Mouse (Mus musculus): ENCODE data around the gene Caml. TPM values are rescaled to one million over a fixed set of nuclear protein-coding genes. Genes with fewer than 3 reads are reported as not detected.
"Not testable (repeated sequence)": the region's sequence is repeated elsewhere in the genome, so short reads cannot be mapped to it uniquely, and the experiment has no call there.

Caml gene
- total RNA-seq, 2 experiments from 2014 or later = 30.6 to 36.6 TPM

DNA sequence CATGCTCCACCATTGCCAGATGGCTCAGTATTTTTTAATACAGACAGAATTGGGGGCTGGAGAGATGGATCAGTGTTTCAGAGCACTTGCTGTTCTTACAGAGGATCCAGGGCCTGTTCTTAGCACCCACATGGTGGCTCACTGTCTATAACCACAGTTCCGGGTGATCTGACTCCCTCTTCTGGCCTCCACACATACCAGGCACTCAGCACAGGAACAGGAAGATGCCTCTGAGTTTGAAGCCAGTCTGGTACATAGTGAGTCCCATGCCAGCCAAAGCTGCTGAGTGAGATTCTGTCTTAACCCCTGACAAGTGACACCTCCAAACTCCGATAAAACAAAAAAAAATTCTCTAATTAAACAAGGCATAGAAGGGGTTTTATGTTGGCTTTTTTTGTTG, 2.5 kb upstream of the Caml start:
- no peak for ATAC-seq (ENCODE audit: poor library complexity, severe bottlenecking)

DNA sequence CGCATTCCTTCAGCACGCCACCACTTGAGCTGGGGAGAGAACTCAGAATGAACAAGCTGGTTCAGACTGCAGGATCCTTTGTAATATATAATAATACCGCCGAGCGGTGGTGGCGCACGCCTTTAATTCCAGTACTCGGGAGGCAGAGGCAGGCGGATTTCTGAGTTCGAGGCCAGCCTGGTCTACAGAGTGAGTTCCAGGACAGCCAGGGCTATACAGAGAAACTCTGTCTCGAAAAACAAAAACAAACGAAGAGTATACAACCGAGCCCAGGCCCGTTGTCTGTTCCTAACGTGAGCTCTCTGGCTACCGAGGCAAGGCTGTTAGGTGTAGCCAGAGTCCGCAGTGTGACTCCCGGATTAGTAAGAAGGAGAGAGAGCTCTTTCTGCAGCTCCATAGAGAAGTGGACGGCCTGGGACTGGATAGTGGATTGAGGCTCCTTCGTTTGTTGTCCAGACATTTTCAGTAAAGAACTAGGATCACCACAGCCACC, 603 bp upstream of the Caml start:
- ATAC-seq (ENCODE audit: poor library complexity, severe bottlenecking) = not testable (repeated sequence)

DNA sequence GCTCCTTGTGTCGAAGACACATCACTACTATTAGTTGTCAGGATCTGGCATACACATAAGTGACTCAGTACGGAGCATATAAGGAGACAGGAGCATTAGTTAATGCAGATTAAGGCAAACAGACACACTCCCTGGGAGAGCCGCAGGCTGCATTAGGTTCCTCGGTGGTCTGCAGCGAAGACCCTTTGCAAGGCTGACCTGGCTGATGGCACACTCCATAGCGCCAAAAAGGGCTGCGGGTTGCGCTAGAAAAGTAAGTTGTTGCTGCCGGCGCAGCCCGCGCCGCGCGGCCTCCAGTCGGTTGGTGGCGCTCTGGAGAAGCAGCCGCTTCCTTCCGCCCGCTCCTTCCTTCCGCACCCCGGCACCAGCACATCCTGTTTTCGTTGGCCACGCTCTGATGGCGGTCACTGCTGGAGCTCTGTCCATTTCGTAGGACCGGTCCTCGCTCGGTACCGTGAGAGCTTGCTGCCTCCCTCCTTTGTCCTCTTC, 11.9 kb downstream of the Caml start, which contains the start of gene Ddx46:
Gene Ddx46 (plus strand): TSS at position 389 of the 489 bp plus-strand sequence.
- ATAC-seq (ENCODE audit: poor library complexity, severe bottlenecking) = peak; percentile 100

DNA sequence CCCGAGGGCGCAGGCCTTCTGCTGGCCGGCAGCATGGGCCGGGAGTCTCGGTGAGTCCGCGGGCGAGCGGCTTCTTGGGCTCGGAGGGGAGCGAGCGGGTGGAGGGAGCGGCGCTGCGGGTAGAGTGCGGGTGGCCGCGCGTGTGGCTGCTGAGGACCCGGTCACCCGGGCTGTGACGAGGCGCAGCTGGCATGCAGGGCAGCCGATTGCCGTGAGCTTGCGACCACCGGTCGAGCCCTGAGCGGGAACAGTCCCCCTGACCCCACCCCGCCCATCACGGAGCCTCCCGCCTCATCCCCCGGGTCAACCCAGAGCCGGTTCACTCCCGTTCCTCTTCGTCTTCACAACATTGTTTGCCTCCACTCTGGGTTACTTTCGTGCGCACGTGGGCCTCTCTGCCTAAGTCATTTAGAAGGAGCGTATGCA, 12.4 kb downstream of the Caml start:
- ATAC-seq (ENCODE audit: poor library complexity, severe bottlenecking) = peak; percentile 64

DNA sequence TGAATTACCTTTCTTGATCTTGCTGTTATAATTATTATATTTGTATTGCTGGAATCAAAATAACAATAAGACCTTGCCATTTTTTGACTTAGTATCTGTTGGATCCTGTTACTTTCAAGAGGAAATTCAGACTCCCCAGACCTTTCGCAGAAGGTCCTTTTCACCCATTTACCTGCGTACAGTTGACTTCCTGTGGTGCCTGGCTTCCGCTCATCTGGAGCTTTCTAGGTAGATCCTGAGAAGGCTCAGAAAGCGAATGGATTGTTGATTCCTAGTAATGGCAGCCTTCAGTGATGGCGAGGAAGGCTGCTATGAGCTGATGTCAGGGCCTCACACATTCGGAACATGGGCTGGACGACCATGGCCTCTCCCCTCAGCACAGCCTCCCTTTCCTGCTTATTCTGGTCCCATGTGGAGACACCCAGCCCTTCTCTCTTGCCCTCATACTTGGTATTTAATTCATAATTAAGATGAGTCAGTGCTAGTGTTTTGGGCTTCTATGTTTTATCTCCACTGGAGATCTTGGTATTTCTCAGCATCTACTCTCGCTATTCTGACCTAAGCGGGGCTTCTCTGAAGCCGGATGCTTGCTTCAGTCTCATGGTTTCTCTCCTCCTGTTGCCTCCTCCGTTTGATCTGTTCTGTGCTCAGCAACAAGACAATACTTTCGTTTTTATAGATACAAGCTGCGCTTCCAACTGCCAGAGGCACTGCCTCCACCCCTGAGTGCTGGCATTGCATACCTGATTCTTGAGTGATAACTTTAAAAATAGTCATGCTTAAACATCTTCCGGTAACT, 13.6 kb downstream of the Caml start:
- ATAC-seq (ENCODE audit: poor library complexity, severe bottlenecking) = no peak

DNA sequence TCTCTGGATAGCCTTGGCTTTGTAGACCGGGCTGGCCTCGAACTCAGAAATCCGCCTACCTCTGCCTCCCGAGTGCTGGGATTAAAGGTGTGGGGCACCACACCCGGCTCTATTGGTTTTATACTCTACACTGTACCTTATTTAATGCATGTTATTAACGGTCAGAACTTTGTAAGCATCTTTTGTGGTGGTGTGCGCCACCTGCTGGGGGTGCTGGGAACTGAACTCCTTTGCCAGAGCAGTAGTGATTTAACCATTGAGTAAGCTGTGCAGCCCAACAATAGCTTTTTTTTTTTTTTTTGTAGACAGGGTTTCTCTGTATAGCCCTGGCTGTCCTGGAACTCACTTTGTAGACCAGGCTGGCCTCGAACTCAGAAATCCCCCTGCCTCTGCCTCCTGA, 17.7 kb downstream of the Caml start:
- ATAC-seq (ENCODE audit: poor library complexity, severe bottlenecking) = peak; percentile 91

DNA sequence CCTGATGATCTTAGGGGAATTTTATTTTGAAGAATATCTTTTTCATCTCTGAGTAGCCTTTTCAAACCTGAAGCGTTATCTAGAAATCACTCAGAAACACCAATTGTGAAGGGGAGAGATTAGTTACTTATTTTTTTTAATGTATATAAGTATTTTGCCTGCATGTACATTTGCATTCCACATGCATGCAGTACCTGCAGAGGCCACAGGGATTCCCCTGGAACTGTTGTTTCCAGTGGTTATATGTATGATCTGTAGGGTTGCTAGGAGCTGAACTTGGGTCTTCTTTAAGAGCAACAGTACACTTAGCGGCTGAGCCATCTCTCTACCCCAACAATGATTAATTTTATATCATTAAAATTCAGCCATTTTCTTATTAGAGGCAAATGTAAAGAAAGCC, 21.7 kb downstream of the Caml start:
- ATAC-seq (ENCODE audit: poor library complexity, severe bottlenecking) = no peak

DNA sequence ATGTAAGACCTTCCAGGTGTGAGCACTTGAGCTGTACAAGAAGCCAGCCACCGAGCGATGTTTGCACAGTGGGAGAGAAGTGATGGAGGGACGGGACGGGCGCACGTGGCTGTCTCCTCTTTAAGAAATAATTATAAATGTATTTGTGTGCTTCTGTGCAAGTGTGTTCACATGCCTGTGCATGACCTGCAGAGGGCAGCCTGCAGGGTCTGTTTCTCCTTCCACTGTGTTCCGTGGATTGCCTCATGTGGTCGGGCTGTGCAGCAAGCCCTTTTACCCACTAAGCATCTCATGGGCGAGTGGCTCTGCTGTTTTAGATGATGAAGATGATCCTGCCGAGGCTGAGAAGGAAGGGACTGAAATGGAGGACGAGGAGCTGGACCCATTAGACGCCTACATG, 27.3 kb downstream of the Caml start:
- no peak for ATAC-seq (ENCODE audit: poor library complexity, severe bottlenecking)

DNA sequence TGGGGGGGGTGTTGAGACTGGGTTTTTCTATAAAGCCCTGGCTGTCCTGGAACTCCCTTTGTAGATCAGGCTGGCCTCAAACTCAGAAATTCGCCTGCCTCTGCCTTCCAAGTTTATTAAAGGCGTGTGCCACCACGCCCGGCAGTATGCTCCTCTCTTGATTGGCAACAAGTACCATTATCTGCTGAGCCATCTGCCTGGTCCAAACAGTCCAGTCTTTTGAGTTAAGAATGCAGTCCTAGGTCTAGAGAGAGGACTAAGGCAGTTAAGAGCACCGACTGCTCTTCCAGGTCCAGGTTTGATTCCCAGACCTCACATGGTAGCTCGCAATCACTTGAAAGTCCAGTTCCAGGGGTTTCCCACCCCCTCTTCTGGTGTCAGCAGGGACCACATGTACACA, 28.2 kb downstream of the Caml start:
- ATAC-seq (ENCODE audit: poor library complexity, severe bottlenecking) = no peak

DNA sequence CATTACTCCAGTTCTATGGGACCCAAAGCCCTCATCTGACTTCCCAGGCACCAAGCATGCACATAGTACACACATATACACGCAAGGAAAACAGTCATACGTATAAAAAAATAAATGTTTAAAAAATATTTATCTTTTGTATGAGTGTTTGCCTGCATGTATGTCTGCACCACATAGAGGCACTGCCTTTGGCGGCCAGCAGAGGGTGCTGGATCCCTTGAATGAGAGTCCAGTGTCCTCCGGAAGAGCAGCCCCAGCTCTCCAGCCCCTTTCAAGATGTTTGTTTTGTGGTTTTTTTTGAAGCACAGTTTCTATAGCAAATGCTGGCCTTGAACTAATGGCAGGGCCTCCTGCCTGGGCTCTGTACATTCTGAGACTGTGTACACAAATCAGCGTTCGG, 45.7 kb downstream of the Caml start:
- ATAC-seq (ENCODE audit: poor library complexity, severe bottlenecking) = peak; percentile 63

DNA sequence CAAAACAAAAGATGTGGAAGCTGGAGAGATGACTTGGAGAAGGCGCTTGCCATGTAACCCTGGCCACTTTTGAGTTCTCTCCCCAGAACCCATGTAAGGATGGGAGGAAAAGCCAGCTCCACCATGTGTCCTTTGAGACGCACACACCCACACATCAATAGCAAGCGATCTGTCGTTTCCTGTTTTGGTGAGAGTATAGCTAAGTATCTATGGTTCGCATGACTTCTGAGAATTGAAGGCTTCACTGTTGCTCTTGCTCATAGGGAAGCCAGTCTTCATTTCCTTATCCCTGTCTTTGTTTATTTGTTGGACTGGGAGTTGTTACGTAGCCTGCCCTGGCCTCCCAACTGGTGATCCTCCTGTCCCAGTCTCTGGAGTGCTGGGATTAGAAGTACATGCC, 49.9 kb downstream of the Caml start:
- ATAC-seq (ENCODE audit: poor library complexity, severe bottlenecking) = no peak

DNA sequence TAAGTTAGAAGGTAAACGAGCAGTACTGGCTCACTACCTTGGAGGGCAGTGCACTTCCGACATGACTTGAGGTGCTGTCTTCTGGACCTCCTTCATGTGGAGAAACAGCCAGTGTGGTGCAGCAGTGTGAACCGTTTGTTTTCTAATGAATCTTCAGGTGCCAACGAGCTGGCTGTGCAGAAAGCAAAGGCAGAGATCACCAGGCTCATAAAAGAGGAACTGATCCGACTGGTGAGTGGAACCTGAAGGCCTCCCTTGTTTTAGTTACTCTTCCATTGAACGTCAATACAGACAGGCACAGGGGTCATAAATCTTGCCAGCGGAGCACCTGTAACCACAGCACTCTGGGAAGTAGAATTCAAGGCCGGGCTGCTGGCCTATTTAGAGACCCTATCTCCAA, 54.6 kb downstream of the Caml start:
- no peak for ATAC-seq (ENCODE audit: poor library complexity, severe bottlenecking)

Other genes starting within 250 kb of the Caml start
- 0.39 and 0.58 TPM in 2 replicates for gene Slc34a1, start 224.8 kb upstream of the Caml start, total RNA-seq (2015)
- 0.44 and 2.0 TPM in 2 replicates for gene Slc34a1, start 224.8 kb upstream of the Caml start, total RNA-seq (2017)
- gene Pfn3, start 207.8 kb upstream of the Caml start, total RNA-seq (2015) = not detected in 2 replicates
- not detected in 2 replicates for gene Pfn3, start 207.8 kb upstream of the Caml start, total RNA-seq (2017)
- gene F12, start 196.2 kb upstream of the Caml start, total RNA-seq (2015) = 0.13 and 0.21 TPM in 2 replicates
- not detected in 2 replicates for gene F12, start 196.2 kb upstream of the Caml start, total RNA-seq (2017)
- 87.3 and 89.9 TPM in 2 replicates for gene Grk6, start 177.9 kb upstream of the Caml start, total RNA-seq (2015)
- 144 and 155 TPM in 2 replicates for gene Grk6, start 177.9 kb upstream of the Caml start, total RNA-seq (2017)
- 1.1 and 1.2 TPM in 2 replicates for gene Prr7, start 158.7 kb upstream of the Caml start, total RNA-seq (2015)
- gene Prr7, start 158.7 kb upstream of the Caml start, total RNA-seq (2017) = 1.4 and 1.8 TPM in 2 replicates
- 0.18 TPM in 1 of 2 replicates, not detected in the other for gene Dbn1, start 134.9 kb upstream of the Caml start, total RNA-seq (2015)
- gene Dbn1, start 134.9 kb upstream of the Caml start, total RNA-seq (2017) = 0.57 and 2.9 TPM in 2 replicates
- 23.8 and 25.9 TPM in 2 replicates for gene Pdlim7, start 109.3 kb upstream of the Caml start, total RNA-seq (2015)
- 9.4 and 12.4 TPM in 2 replicates for gene Pdlim7, start 109.3 kb upstream of the Caml start, total RNA-seq (2017)
- gene Dok3, start 93.7 kb upstream of the Caml start, total RNA-seq (2015) = 73.6 and 80.6 TPM in 2 replicates
- gene Dok3, start 93.7 kb upstream of the Caml start, total RNA-seq (2017) = 81.2 and 88.6 TPM in 2 replicates
- gene Ddx41, start 86.3 kb upstream of the Caml start, total RNA-seq (2015) = 16.2 and 20.9 TPM in 2 replicates
- 41.4 and 56.6 TPM in 2 replicates for gene Ddx41, start 86.3 kb upstream of the Caml start, total RNA-seq (2017)
- gene Fam193b, start 51.9 kb upstream of the Caml start, total RNA-seq (2015) = 29.7 and 35.4 TPM in 2 replicates
- gene Fam193b, start 51.9 kb upstream of the Caml start, total RNA-seq (2017) = 19.1 and 26.4 TPM in 2 replicates
- gene Tmed9, start 49.3 kb upstream of the Caml start, total RNA-seq (2015) = 44.1 and 54.7 TPM in 2 replicates
- 87.7 and 100 TPM in 2 replicates for gene Tmed9, start 49.3 kb upstream of the Caml start, total RNA-seq (2017)
- gene B4galt7, start 23.1 kb upstream of the Caml start, total RNA-seq (2015) = 10.4 TPM in 2 replicates
- 11.3 and 11.8 TPM in 2 replicates for gene B4galt7, start 23.1 kb upstream of the Caml start, total RNA-seq (2017)
- 44.2 and 49.5 TPM in 2 replicates for gene Ddx46, start 12.0 kb downstream of the Caml start, total RNA-seq (2015)
- gene Ddx46, start 12.0 kb downstream of the Caml start, total RNA-seq (2017) = 58.1 and 60.1 TPM in 2 replicates
- 59.5 and 68.7 TPM in 2 replicates for gene B230219D22Rik, start 70.1 kb downstream of the Caml start, total RNA-seq (2015)
- gene B230219D22Rik, start 70.1 kb downstream of the Caml start, total RNA-seq (2017) = 32.5 and 35.8 TPM in 2 replicates
- 24.4 and 32.2 TPM in 2 replicates for gene Txndc15, start 91.6 kb downstream of the Caml start, total RNA-seq (2015)
- 36.8 and 48.9 TPM in 2 replicates for gene Txndc15, start 91.6 kb downstream of the Caml start, total RNA-seq (2017)
- gene Pcbd2, start 104.4 kb downstream of the Caml start, total RNA-seq (2015) = 48.9 and 56.0 TPM in 2 replicates
- gene Pcbd2, start 104.4 kb downstream of the Caml start, total RNA-seq (2017) = 14.6 and 20.9 TPM in 2 replicates
- not detected in 2 replicates for gene Catsper3, start 161.6 kb downstream of the Caml start, total RNA-seq (2015)
- not detected in 2 replicates for gene Catsper3, start 161.6 kb downstream of the Caml start, total RNA-seq (2017)
- gene Pitx1, start 213.2 kb downstream of the Caml start, total RNA-seq (2015) = not detected in 2 replicates
- not detected in 2 replicates for gene Pitx1, start 213.2 kb downstream of the Caml start, total RNA-seq (2017)